Mouse (Mus musculus): ENCODE results near the gene Ptpn3.
"Not testable (repeated sequence)": the region's sequence is repeated elsewhere in the genome, so short reads cannot be mapped to it uniquely, and the experiment has no call there.

The Ptpn3 gene

DNA sequence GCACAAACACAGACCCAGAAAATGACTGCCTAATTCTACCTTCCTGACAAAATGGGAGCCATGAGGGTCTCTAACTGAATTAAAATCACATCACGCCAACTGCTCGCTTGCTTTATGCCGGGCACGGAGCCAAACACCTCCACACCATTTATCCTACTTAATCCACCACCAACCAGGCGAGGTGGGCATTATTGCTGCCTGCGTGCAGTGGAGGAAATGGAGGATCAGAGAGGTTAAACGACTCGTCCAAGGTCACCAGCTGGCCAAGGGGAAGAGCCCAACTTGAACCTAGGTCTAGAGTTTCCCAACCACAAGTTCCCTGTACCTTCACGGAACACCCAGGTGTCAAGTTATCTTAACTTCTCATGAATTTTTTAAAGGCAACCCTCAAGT is 2.3 kb downstream of the Ptpn3 start:
- DNase-seq (ENCODE audit: low spot score) = peak; percentile 28

GRCm38 (mm10) chr4:57298181-57298580 is 3.5 kb downstream of the Ptpn3 start:
- no peak for DNase-seq (ENCODE audit: low spot score)

GRCm38 (mm10) chr4:57294971-57295656 is 6.5 kb downstream of the Ptpn3 start:
- DNase-seq (ENCODE audit: low spot score) = no peak

- no peak for DNase-seq (ENCODE audit: low spot score)
These were observed 9.0 kb downstream of the Ptpn3 start for GRCm38 (mm10) chr4:57292670-57293069.

GRCm38 (mm10) chr4:57290049-57290448 is 11.6 kb downstream of the Ptpn3 start:
- DNase-seq (ENCODE audit: low spot score) = no peak

GRCm38 (mm10) chr4:57287808-57288207 is 13.8 kb downstream of the Ptpn3 start:
- DNase-seq (ENCODE audit: low spot score) = no peak

- no peak for DNase-seq (ENCODE audit: low spot score)
These were observed 16.4 kb downstream of the Ptpn3 start for GRCm38 (mm10) chr4:57285251-57285650.

- DNase-seq (ENCODE audit: low spot score) = no peak
These were observed 18.4 kb downstream of the Ptpn3 start for GRCm38 (mm10) chr4:57283189-57283588.

- DNase-seq (ENCODE audit: low spot score) = no peak
These were observed 19.0 kb downstream of the Ptpn3 start for GRCm38 (mm10) chr4:57282630-57283029.

DNA sequence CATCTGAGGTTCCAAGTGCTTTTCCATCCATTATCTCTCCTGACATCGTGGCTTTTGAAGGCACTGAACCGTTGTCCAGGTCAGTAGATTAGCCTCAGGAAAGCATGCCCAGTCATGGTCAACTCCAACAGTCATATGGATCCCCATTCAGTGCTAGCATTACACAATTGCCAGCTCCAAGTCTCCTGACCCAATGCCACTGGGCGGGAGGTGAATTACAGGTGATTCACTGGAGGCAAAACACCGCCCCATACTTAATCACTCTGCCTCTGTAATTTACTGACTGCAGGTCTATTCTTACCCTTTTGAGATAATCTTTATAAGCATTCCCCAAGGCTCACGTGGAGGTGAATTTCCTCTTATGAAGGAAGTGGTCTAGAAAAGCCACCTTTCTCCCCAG is 19.5 kb downstream of the Ptpn3 start:
- no peak for DNase-seq (ENCODE audit: low spot score)

GRCm38 (mm10) chr4:57280888-57281287 is 20.7 kb downstream of the Ptpn3 start:
- no peak for DNase-seq (ENCODE audit: low spot score)

DNA sequence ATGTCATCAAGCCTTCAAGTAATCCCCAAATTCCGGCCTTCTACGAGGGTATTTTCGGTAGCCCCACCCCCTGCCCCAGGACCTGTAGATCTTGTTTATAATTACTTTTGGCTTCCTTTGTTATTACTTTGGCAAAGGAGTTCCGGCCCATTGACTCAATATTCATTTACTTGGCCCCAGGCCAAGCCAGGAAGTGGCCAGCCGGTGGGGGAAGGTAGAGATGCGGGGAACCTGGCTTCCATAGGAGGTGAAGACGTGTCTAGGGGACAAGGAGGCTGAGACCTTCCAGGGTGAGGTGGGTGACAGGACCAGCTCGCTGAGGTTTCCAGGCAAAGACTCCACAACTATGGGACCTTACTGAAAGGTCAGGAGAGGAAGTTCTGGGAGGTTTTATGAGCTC is 22.4 kb downstream of the Ptpn3 start:
- no peak for DNase-seq (ENCODE audit: low spot score)

GRCm38 (mm10) chr4:57278812-57279211 is 22.8 kb downstream of the Ptpn3 start:
- DNase-seq (ENCODE audit: low spot score) = no peak

DNA sequence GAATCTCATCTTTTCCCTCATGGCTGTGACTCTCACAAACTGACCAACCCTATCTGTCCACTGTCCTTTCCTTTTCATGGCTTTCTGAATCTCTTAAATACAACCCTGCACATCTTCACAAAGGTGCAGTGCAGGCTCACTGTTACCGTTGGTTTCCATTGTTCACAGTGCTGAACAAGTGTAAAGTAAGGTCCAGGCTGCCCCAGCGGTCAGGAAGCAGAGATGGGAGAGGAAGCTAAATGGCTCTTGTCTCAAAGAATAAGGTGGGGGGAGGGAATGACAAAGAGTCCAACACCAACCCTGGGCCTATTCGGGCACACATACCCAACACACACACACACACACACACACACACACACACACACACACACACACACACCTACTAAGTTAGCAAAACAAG is 24.0 kb downstream of the Ptpn3 start:
- DNase-seq (ENCODE audit: low spot score) = no peak

DNA sequence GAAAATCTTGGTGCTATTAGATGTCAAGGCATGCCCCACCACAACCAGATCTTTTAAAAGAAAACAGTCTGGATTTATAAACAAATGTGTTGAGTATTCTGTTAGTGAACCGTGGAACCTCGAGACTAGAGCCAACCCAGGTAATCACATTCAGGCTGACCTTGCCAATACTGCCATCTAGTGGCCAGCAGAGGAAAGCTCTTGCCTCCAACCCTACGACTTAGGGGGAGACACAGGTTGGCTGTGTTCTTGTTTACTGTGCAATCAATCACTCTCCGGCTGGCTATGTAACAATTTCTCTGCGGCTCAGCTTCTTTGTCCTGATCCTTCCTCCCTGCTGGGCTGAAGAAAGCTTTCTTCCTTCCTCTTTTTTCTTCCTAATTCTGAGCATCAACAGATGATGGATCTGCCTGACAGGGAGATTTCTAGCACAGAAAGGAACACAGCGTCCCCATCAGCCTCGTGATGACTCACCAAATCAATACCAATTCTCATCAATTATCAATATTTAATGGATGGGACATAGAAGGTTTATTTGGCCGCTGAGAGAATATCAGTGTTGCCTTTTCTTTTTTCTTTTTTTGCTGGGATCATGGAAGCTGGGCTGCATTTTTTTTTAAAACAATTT is 26.4 kb downstream of the Ptpn3 start:
- peak; percentile 87 for DNase-seq (ENCODE audit: low spot score)

DNA sequence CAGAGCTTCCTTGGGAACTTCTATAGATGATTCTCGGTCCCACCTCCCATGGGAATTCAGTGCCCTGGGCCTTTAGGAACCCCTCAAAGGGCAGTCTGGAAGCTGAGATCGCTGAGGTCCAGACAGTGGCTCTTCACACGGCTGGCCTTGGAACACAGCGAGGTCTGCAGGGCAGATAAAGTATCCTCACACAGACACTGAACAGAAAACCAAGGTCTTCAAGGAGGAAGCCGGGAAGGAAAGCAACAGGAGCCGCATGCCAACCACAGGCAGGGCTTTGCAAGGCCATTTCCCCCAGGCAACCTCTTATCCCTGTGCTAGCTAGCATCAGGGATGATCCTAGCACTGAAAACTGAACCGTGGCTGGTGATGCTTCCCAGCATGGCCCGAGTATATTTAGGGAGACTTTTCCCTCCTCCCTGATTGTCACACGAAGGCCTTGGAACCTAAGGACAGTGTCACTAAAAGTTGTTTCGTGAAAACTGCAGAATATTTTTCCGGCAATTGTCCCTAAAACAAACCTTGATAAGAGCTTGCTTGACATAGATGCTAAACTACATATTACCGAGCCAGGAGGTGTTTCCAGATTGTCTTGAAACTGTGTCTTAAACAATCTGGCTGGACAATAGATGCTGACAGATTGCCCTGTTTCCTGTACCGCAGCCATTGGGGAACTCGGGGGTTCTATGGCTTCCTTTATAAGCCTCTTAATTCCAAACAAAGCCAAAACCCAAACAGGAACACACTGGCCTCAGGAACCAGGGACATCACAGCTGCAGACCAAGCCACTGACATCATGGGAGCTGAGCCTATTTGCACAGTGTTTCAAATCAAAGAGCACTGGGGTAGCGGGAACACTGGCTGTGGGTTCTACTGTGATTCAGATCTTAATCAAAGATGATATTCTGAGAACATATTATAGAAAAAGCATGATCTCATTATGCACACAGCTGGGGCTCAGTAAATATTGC is 27.8 kb downstream of the Ptpn3 start:
- no peak for DNase-seq (ENCODE audit: low spot score)

DNA sequence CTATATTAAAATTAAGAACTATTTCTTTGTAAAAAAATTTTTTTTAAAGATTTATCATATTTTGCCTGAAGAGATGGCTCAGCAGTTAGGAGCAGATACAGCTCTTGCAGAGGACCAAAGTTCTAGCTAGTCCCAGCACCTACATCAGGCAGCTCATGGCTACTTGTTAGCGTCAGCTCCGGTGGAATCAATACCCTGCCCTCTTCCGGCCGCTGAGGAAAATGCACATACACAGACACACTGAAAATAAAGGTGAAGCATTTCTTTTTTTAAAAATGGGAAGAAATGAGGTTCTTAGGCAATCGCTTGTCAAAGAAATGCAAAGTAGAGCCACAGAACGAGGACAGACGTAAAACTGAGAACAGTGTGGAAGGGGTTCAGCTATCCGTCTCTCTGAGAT is 30.6 kb downstream of the Ptpn3 start:
- no peak for DNase-seq (ENCODE audit: low spot score)

- not testable (repeated sequence) for DNase-seq (ENCODE audit: low spot score)
These were observed 31.1 kb downstream of the Ptpn3 start for GRCm38 (mm10) chr4:57270489-57270888.

DNA sequence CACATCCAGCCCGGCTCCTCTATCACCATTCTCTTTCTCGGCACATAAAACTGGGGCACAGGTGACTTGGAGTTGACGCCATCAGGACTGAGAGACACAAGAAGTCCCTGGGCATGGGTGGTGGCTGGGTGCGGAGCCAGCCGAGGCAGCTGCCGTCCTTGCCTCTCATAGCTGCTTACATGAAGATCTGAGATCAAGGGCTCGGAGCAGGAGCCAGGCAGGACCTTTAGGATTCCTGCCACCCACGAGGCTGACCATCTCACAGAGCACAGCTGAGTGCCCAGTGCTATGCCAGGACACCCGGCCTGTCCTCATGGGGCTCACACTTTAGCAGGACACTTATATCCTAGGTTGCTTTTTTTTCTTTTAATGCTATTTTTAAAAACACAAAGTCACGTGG is 32.3 kb downstream of the Ptpn3 start:
- DNase-seq (ENCODE audit: low spot score) = no peak

DNA sequence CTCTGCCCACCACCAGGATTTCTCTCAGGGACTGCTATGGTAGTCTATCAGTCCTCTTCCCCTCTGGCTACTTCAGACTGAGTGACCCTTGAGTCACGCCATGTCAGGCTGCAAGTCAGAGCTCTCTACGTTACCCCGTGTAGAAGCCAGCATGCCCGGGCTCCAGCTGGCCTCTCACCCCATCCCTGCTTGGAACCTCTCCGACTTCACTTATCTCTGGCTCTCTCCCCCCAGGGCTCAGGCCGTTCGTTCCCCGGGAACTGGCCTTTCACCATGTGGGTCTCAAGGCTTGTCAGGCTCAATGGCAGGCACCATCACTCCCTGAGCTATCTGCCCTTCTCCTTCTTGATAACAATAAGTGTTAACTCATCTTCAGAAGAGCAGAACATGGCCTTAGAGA is 33.3 kb downstream of the Ptpn3 start:
- no peak for DNase-seq (ENCODE audit: low spot score)

DNA sequence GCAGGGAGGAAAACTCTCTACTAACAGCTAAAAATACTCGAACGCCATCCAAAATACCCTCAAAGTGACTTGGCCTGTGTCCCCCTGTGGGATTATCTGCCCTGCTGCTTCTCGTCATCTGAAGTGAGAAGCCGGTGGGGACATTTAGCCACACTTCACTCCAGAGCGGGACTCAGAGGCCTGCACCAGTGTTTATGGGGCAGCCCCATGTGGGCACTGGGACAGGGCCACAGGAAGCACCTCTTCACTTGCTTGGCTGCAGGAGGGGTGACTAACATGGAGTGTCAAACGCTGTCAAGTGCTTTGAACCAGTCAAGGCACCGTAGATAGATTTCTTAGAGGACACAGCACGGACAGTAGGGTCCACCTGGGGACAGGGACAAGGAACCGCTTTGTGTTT is 35.2 kb downstream of the Ptpn3 start:
- DNase-seq (ENCODE audit: low spot score) = no peak

DNA sequence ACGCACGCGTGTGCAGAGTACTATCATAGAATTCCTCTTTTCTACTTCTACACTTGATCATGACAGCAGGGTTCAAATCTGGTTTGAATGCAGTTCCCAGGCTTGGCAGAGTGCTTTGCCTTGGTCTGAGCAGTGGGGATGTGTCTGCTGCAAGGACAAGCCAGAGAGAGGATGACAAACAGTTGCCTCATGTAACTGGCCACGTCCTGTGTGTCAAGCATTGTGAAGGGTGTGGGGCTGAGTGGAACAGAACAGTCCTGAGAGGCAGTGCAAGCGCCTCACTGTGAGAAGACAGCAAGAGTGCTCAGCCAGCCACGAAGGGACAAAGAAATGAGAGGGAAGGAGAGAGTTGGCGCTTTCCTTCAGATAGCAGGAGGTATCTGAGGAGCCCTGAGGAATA is 37.9 kb downstream of the Ptpn3 start:
- DNase-seq (ENCODE audit: low spot score) = no peak

All from embryo, embryonic 10.5 days (tissue).